Mouse (Mus musculus) cerebellum, adult 11 months (tissue): Measurements from ENCODE around the gene Glyatl3.

ENCODE experiments used
- DNase-seq: peaks from one replicate; pipeline ENCODE4 v3.0.0; 2022

Glyatl3 gene

DNA sequence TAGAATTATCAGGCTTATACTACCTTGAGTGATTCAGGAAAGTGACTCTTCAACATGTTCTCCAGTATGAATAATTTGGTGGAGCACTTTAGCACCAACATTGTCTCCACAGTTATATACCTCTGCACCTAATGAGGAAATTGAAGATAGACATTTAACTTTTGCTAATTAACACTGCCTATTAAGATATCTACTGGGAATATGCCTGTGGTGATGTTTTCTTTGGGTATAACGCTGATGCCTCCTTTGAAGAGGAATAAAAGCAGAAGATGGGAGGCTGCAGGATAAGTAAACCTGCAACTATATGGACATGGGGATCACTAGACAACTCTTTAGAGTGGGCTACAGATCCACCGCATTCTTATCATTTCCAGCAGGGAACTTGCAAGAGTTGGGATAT is at the start of gene Glyatl3:
Gene Glyatl3 (minus strand): TSS at position 101 of the 400 bp plus-strand sequence.
- no peak for DNase-seq

DNA sequence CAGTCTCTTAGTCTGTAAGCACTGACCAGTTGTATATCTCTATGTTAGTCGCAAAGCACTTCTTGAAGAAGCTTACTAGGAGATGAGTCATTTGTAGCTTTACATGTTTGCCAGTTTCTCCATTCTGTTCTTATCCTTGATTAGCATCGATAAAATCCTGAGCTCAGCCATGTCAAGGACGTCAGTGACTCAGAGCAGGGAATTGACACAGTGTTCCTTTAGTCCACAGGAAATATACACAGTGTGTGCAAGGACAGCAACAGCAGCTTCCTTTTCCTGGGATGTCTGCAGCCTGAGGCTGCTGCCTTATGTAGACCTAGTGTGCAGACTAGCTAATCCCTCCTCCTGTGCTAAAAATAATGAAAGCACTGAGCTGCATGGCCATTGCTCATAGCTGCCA is 34.4 kb upstream of the Glyatl3 start:
- DNase-seq: no peak

DNA sequence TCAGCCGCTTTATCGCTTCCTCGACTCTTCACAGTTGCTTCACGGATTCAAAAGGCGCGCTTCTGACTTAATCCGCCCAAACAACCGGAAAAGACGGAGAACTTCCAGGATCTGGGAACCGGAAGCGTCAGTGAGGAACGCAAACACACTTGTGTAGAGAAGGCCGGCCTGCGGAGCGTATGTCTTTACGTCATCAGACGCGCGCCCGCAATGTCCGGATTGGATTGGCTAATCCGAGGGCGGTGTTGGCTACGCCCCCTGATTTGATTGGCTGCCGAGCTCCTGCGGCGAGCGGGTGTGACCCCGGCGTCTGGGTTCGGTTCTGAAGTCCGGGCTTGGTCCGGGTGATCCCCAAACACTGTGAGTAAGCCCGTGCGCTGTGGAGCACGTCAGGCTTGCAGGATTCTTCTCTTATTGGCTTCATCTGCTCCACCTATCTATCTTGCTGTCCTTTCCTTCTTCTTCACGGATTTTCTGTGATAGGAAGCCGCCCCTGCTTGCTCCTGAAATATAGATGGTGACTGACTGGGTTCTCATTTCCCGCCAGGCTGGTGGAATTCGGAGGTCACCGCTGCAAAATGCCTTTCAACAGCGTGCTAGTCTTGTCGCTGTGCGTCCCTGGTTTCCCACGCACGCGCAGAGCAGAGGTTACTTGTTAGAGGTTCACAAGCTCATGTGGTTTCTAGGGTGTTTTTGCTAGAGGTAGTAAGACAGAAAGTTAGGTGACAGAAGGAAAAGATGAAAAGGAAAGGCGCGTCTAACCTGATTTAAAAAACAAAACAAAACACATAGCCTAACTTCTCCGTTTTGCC is 20.5 kb upstream of the Glyatl3 start, which contains the start of the genes Mut and Cenpq:
Gene Mut (plus strand): TSS at position 266 of the 812 bp plus-strand sequence.
Gene Cenpq (minus strand): TSS at position 628 of the 812 bp plus-strand sequence.
- DNase-seq: peak; percentile 98

DNA sequence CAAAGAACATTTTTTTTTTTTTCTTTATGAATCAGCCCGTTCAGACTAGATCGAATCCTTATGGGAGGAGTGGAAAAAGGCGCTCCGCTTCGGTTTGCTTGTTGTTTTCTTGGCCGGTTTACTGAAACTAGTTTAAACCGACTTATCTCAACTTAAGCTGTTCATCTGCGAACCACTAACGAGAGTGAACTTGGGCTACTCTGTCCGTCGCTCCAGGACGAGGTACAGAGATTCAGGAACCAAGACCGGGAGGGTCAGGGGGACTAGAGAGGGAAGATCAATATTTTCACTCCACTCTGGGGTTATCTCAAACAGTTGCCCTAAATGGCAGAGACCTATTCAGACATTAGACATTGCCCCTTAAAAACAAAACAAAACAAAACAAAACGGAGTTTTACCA is 19.8 kb upstream of the Glyatl3 start:
- peak; percentile 9 for DNase-seq

DNA sequence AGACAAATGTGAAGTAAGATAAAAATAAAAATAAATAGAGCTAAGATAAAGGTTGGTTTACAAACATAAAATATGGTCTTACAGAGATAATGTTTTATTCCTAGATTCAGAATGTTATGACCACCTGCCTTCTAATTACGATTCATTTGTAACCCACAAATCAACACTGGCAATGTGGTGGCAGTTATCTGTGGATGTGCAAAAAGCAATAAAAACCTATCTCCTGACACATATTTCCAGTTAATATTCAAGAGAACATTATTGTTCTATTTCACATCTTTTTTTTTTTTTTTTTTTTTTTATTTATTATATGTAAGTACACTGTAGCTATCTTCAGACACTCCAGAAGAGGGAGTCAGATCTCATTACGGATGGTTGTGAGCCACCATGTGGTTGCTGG is 1.3 kb upstream of the Glyatl3 start:
- DNase-seq: no peak

DNA sequence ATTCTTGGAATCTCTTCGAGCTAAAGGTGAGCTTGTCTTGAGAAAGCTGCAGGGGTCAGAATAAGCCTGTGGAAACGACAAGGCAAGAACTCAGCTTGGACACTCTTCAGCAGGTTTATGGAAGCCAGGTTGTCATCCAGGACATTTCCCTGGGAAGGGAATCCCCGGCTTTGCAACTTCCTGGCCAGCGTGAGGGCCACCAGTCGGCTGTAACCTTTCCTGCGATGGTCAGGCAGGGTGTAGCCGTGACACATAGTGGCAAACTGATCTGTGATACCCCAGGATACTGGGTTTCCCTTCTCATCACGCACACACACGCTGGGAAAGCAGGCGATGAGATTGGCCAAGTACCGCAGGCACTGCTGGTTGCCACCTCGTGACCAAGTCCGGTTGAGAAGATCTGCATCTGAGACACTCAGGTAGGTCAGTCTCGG is 9.4 kb downstream of the Glyatl3 start:
- peak; percentile 30 for DNase-seq

DNA sequence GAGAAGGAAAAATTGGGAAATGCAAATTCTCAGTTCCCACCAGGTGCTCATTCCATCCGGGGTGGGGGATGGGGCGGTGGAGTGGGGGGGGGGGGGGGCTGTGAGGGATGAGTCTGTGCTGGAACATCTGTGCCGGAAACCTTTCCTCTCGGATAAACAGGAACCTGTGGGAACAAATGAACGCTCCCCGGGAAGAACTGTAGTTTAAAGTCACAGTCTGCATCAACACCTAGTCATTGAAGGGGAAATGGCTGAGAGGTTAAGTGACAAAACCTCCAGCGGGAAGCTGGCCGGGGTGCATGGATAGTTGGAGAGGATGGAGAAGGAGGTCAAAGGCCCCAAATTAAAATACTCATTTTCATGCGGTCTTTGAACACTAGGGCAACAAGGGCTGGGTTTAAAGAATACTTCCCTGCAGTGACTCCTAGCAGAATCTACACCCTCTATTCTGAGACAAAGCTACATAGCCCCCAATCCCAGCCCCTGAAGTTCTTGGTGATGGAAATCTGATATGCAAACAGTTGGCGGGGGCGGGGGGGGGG is 10.0 kb downstream of the Glyatl3 start:
- no peak for DNase-seq

DNA sequence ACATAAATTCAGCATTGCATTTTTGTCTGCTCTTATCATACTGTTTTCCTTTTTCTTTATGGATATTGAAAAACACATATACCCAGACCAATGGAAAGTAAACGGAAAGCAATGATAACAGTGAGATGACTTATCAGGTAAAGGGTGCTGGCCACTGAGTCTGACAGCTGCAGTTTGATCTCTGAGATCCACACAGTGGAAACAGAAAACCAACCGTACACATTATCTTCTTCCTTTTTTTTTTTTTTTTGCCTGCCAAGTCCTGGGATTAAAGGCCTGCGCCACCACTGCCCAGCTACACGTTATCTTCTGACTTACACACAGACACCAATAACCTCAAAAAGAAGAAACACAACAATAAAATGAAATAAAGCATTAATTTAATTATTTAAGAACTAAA is 10.8 kb downstream of the Glyatl3 start:
- no peak for DNase-seq

DNA sequence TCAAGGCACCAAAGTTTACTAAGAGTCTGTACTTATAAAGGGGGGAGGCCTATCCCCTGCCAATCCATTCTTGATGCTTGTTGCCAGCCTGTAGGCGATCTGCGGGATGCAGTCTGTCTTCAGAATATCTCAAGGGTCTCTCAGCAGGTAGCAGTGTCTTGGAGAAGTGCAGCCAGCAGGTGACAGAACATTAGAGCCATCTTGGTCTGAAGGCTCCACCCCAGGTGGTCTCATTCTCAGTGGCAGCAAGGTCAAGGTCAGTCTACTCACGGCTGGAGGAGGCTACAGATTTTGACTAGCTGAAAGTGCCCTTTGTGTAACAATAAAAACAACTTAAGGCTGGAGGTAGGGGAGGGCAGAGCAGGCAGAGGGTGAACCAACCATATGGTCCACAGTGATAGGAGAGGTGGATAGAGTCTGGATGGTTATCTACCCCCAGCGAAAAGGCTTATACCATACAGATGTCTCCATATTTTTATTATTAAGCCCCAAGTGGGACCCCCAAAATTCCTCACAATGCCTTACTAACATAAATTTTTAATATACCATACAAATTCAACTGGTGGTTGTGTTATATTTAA is 14.3 kb downstream of the Glyatl3 start:
- no peak for DNase-seq

DNA sequence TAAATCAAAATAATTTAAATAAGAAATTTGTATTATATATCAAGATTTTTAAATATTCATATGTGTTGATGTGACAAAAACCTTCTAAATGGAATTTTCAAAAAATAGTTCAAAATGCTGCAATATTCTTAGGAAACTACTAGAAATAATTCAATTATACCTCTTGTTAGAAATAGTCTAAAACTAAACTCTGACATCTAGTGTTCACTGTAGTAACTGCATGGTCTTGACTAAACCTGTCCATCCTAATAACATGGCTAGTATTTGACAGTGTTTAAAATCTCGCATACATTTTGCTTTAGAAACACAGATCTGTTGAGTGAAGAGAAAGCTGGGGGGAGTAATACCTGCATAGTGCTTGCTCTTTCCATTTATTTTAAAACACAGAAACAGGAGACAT is 17.3 kb downstream of the Glyatl3 start:
- no peak for DNase-seq

DNA sequence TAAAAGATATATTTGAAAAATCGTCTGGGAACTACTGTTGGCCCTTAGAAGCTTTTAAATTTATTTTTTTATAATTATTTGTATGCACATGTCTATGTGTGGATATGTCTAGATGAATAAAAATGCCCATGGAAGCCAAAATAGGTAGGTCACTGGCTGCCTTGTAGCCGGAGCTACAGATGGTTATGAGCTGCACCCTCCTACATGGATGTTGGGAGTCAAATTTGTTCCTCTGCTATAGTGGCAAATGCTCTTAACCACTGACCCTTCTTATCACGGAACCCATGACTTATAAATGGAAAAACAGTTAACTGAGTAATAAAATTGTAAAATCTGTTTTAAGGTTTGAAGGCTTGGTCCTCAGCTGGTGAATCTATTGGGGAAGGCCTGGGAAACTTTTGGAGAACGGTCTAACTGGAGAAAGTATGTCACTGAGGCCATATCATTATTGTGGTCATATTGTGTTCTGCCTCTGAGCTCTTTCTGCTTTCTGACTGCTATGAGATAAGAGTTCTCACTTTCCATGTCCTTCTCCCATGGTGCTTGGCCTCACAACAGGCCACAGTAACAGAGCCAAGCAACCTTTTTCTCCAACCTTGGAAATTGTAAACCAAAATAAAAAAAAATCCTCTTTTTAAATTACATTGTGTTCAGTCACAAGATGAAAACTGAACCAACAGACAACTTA is 26.2 kb downstream of the Glyatl3 start:
- no peak for DNase-seq

DNA sequence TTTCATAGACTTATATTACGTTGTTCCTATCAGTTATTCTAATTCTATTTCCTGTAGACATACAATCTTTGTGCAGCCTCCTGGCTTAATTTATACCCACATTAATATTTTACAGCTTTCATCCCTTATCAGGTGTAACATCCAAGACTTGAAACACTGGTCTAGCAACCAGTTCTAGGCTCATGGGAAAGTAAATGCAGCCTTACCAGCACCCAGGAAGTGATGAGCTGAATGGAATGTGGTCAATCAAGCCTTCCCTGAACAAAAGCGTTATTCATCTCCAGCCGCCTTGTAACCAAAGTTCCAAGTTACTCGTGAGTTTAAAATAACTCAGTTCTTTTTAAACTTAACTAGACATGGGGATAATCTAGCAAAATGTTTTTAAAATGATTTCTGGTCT is 29.0 kb downstream of the Glyatl3 start:
- no peak for DNase-seq

DNA sequence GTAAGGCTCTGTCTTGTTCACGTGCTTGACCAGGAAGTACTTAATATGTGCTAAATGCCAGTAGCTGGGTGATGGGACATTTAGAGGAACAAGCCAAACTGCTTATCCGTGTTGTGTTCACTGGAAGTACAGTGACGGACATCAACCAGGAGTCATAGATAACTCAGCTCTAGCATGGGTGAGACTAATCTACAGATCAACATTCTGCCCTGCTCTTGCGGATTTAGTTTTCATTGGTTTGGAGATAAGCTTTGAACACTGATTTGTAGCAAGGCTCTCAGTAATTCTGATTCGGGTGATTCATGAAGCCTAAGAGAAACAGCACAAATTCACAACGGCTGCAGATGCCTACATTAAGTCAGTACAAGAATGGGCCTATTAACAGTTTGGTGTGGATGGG is 32.0 kb downstream of the Glyatl3 start:
- DNase-seq: no peak

DNA sequence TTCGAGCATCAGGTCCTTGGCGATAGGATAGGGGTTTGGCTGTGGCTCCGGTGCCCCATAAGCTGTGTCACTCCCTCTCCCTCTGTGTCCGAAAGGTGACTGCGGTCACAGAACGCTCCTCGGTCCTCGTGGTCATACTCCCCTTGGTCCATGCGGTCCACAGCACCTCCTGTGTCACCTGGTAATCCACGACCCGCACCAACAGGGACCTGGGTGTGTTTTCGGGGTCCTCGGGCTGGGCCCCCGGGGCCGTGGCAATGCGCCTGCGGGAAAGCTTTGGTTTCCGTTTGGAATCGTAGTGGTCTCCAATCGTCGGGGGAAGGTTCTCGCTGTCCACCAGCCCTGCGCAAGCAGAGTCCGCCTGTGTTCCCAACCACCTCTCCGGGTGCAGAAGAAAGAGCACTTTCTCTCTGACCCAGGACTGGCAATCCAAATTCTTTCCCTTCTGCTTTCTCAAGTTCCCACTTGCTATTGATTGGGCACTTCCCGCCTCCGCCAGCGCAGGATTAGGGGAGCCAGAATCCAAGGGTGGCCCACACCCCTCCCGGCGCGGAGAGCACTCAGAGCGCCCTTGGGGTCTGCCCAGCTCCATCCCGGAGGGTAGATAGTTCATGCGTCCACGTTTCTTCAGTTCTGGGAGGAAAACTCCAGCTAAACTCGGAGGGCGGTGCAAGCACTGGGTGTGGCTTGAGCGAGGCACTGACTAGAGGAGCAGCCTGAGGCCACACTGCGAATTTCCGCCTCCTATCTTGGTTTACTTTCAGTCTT is 34.0 kb downstream of the Glyatl3 start, which contains the start of gene 9130008F23Rik:
Gene 9130008F23Rik (minus strand): TSS at position 636 of the 768 bp plus-strand sequence.
- DNase-seq: no peak

DNA sequence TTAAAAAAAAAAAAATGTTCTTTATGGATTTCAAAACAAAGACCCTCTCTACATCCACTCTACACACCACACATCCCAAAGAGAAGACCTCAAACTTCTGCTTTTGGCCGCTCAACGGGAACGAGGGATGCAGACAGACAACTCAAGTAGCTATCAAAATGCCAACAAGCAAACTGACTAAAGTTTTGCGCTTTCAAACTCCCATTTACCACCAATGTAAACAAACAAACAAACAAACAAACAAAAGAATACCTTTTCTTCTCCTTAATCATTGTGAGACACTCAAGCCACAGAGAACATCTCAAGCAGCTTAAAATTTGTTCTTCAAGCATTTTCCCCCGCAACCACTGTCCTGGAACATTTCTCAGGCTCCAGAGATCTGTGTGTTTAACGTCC is 34.6 kb downstream of the Glyatl3 start:
- DNase-seq: no peak

DNA sequence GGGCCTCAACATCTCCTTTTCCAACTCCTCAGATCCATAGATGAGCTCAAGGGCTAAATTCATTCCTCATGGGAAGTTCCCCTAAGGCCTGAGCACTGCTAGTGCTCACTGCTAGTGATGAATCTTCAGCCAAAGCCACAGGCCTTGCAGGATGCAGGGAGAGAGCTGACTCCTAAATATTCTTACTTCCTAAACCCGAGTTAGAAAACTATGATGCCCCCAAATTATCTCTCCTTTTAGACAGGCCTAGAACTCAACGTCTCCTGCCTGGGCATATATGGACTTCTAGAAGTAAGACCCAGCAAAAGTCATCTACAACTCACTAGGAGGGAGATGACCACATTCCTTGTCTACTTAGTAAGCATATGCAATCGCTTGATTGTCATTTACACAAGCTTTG is 36.4 kb downstream of the Glyatl3 start:
- DNase-seq: no peak

DNA sequence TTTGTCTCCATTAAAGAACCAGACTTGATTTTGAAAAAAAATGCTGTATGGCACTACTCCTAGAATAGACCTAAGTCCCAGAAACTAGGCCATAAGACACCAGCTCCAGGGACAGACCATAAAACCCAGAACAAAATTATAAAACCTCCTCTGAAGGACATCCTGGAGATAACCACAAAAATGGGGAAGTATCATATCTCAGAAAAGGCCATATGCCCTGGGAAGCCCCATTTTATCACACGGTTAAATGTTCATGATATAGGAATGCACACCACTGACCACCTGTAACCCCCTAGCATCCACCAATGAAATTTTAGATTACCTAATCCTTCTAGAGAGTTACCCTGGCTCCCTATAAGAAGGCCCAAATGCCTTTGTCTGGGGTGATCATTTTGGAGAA is 38.6 kb downstream of the Glyatl3 start:
- DNase-seq: no peak

DNA sequence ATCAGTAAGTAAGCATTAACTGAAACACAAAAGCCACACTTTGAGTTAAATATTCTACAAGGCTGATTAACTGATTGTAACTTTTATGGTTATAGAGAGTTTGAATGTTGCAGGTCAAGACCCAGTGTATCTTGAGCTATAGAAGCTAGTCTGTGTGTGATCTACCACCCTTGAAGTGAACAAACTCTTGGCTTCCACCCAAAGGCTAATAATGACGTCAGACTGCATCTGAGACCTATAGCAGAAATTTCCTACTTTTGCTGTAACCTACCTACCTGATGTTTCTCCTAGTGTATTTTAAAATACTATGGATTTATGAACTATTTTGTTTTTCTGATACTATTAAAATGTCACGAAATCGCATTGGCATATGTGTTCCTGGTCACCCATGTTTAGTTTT is 39.4 kb downstream of the Glyatl3 start:
- no peak for DNase-seq

DNA sequence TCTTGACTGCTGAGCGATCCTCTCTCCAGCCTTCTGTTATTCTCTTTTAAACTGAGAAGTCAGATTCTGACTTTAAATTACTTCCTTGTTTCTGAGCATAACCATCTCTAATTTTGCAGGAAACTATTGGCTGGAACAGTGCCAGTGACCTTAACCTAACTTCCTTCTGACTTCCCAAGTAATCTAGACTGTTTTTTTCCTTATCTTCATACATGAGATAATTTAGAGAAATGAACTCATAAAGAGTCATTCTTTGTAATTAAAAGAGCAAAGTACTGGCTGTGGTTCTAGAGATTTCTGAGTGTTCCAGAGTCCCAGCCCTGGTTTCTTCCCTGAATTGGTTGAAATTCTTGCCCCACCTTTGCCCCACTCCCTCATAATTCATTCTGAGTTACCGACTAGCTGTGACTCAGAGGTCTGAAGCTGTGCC is 40.6 kb downstream of the Glyatl3 start:
- DNase-seq: no peak

DNA sequence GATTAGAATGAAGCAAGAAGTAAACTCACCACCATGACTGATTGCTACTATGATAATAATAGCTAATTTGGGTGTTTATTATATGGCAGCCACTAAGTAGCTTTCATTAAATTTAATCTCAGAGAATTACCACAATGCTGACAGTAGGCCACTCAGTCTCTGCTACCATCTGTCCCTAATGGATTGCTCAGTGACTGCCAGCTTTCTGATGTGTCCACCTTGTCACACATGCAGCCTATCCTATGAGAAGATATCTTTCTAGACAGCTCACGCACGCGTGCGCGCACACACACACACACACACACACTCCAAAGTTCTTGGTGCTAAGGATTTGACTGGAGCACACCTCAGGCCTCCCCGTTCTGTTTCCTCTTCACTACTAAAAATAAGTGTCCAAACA is 41.5 kb downstream of the Glyatl3 start:
- no peak for DNase-seq

DNA sequence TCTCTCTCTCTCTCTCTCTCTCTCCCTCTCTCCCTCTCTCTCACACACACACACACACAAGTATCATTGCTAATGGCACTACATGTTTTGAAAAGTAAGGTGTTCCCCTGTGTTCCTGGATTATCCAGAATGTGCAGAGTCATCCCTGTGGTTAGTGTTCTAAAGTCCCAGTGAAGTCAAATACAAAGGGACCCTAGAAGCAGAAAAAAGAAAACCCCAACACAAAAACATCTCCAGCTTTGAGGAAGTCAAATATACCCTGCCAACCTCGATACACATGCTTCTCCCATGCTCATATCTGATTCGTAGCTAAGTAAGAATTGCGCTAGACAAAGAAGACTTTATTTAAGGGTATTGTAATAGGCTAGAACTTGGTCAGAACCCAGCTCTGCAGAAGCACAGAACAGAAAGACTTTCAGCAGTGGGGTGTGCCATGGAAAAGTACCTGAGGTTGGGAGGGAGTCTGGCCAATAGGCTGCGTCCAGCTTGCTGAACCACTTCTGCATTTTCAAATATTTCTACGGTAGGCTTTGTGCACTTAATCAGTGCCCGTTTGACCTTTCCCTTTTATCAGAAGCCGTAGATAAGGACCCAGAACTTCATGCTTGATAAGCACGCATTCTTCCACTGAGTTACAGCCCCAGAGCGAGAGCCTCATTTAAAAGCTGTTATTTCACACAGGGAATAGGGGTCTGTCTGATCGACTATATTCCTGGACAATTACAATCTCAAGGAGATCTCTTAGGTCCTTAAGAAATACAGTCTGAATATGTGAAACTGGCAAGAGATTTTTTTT is 45.0 kb downstream of the Glyatl3 start:
- DNase-seq: no peak

DNA sequence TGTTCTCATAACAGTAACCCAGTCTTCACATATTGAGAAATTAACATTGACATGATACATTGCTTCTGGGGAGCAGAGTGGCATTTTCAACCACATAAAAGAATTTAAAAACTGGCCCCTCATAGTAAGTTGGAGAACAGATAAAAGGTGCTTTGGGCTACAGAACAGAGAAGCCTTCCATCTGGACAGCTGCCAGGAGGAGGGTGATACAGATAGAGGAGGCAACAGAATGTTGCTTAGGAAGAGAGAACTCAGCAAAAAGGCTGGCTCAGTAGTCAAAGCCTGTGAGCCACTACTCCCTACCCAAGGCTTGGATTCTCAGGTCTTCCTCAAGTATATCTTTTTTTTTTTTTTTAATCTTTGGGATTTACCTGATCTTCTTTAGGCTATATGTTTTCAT is 59.1 kb downstream of the Glyatl3 start:
- no peak for DNase-seq
